Mouse (Mus musculus) C2C12 (cell line): ENCODE data around the gene Zcwpw1. TPM values are rescaled to one million over a fixed set of nuclear protein-coding genes. Genes with fewer than 3 reads are reported as not detected.

Source experiments
- H3K27me3 ChIP-seq: one replicate; pipeline ENCODE4 v1.6.1; 2011; ENCODE audit not compliant: control insufficient read depth, insufficient read depth, insufficient read length
- H3K36me3 ChIP-seq: one replicate; pipeline ENCODE4 v1.6.1; 2011; ENCODE audit not compliant: control insufficient read depth, insufficient read depth
- H3K4me3 ChIP-seq: one replicate; pipeline ENCODE4 v1.5.1; 2011; ENCODE audit warnings: mild to moderate bottlenecking, control low read depth; ENCODE audit not compliant: poor library complexity, insufficient read depth, severe bottlenecking
- H3K79me2 ChIP-seq: one replicate; pipeline ENCODE4 v1.6.1; 2011; ENCODE audit not compliant: control insufficient read depth, insufficient read depth
- H3K79me3 ChIP-seq: one replicate; pipeline ENCODE4 v1.6.1; 2011; ENCODE audit warnings: low read depth, control low read depth
- H3ac ChIP-seq: one replicate; pipeline ENCODE3; 2011; ENCODE audit warnings: low read depth; ENCODE audit not compliant: control insufficient read depth, insufficient read length
- CEBPB ChIP-seq: IDR thresholded peaks from one replicate; pipeline ENCODE4 v1.6.1; 2011; ENCODE audit warnings: low read depth, mild to moderate bottlenecking, control low read depth, moderate library complexity
- CTCF ChIP-seq: IDR thresholded peaks from one replicate; pipeline ENCODE4 v1.5.1; 2011; ENCODE audit not compliant: control insufficient read depth, insufficient read depth, insufficient read length
- FOSL1 ChIP-seq: IDR thresholded peaks from one replicate; pipeline ENCODE4 v1.8.0; 2011; ENCODE audit warnings: mild to moderate bottlenecking, low read length; ENCODE audit not compliant: poor library complexity, insufficient read depth, severe bottlenecking
- MAX ChIP-seq: IDR thresholded peaks from one replicate; pipeline ENCODE4 v1.6.1; 2011; ENCODE audit warnings: mild to moderate bottlenecking, control low read depth
- MYOD1 ChIP-seq: IDR thresholded peaks from one replicate; pipeline ENCODE4 v1.6.1; 2011; ENCODE audit warnings: low read depth; ENCODE audit not compliant: control insufficient read depth, insufficient read length
- MYOG ChIP-seq: IDR thresholded peaks from one replicate; pipeline ENCODE4 v1.6.1; 2011; ENCODE audit not compliant: control insufficient read depth, insufficient read length; ENCODE audit errors: extremely low read depth
- USF1 ChIP-seq: IDR thresholded peaks from one replicate; pipeline ENCODE4 v1.6.1; 2011; ENCODE audit warnings: low read depth, mild to moderate bottlenecking, control low read depth, moderate library complexity
- polyA plus RNA-seq: library from polyadenylated mRNA; unstranded; fragments of >200 nt; fragmentation: generic; extraction: Trizol; gene quantifications from one replicate; pipeline ENCODE4 v1.2.1, GENCODE M21; 2012; ENCODE audit warnings: missing spikeins

Zcwpw1 gene
- polyA plus RNA-seq, 1 experiment: 0.73 TPM

DNA sequence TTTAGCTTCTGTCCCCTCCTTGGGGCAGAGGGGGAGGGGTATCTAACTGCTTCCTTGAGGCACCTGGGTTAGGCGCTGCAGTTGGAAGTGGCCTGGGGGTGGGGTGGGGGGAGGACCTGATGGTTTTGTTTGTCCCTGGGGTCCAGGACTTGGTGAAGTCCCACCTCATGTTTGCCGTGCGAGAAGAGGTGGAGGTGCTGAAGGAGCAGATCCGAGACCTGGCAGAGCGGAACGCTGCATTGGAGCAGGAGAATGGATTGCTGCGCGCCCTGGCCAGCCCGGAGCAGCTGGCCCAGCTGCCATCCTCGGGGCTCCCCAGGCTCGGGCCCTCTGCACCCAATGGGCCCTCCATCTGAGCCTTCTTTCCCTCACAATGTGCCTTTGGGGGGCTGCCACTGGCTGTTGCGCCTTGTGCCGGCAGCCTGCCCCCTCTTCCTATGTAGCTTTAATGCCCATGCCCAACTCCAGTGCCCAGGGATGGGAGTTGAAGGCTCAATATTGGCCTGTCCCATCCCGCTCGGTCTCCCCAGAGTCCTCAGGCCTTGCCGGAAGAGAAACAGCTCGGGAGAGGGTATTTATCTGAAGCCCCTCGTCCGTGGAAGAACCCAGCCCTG is 28.6 kb upstream of the Zcwpw1 start:
- Histone ChIP-seq H3ac (no peak overlapping the region), H3K27me3 (no peaks in the 10 kb centered on the region), H3K36me3 (peaks cover 10% of the 10 kb centered on the region), H3K79me2 (no peaks in the 10 kb centered on the region), H3K4me3 (no peak overlapping the region), H3K79me3 (no peaks in the 10 kb centered on the region)
- TF ChIP-seq CEBPB (no peak), USF1 (no peak), MYOG (no peak), MYOD1 (no peak), MAX (no peak), CTCF (no peak), FOSL1 (no peak)

DNA sequence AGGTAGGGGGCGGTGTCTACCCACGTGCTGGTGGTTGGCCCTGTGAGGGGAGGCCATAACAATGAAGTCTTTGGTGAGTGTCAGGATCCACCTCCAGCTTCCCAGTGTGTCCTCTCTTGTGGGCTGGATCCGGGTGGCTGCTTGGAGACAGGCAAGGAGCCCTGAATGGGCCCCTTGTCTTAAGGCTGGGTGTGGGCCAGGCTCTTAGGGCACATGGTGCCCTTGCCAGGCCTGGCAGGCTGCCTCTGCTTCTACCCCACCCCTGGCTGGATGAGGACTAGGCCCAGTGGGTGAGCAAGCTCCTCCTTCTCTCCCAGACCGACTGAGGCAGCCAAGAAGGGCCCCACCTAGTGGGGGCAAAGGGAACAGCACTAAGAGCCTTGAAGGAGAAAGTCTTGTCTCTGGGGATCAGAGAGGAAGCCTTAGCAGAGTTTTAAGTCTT is 27.6 kb upstream of the Zcwpw1 start:
- H3K36me3 ChIP-seq: peaks cover 10% of the 10 kb centered on the region
- peak; percentile 54 for TF ChIP-seq CTCF
- no peak for TF ChIP-seq CEBPB
- no peak for TF ChIP-seq MYOG
- peak; percentile 19 for TF ChIP-seq MAX

DNA sequence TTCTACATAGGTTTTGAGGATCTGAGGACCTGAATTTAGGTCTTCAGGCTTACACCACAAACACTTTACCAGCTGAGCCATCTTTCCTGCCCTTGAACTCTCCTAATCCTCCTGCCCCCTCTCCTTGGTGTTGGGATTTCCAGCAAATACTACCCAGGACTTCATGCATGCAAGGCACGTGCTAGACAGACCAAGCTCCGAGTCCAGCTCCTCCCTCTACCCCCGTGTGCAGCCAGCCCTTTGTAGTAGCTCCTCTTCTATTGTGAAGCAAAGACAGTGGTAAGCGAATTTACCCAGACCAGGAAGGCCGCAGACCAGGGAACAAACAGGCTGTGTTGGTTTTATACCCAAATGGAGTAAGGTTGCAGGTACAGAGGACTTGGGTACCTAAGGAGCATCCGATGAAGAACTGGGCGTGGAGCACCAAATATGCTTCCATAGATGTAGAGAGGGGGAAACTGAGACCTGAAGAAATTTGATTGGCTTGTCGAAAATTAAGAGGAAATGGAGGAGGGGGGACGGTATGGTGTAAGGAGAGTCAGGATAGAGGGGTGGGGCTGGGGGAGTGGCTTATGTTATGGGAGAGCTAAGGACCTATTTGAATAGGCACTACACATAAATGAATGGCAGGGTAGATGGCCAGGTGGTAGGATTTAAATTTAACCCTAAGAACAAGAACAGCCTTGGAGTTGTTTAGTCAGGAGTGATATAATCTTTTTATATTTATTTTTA is 22.8 kb upstream of the Zcwpw1 start:
- Histone ChIP-seq H3K79me3 (no peaks in the 10 kb centered on the region), H3K27me3 (no peaks in the 10 kb centered on the region), H3K36me3 (no peaks in the 10 kb centered on the region), H3K79me2 (no peaks in the 10 kb centered on the region), H3K4me3 (no peak overlapping the region), H3ac (no peak overlapping the region)
- TF ChIP-seq MAX: no peak
- TF ChIP-seq FOSL1: no peak
- no peak for TF ChIP-seq CTCF
- TF ChIP-seq USF1: no peak
- no peak for TF ChIP-seq MYOG
- TF ChIP-seq CEBPB: no peak
- TF ChIP-seq MYOD1: no peak

More for the DNA sequence above, 27.6 kb upstream of the Zcwpw1 start:
- Histone ChIP-seq H3K27me3 (no peaks in the 10 kb centered on the region), H3K79me3 (no peaks in the 10 kb centered on the region), H3K4me3 (no peak overlapping the region), H3ac (no peak overlapping the region), H3K79me2 (no peaks in the 10 kb centered on the region)

DNA sequence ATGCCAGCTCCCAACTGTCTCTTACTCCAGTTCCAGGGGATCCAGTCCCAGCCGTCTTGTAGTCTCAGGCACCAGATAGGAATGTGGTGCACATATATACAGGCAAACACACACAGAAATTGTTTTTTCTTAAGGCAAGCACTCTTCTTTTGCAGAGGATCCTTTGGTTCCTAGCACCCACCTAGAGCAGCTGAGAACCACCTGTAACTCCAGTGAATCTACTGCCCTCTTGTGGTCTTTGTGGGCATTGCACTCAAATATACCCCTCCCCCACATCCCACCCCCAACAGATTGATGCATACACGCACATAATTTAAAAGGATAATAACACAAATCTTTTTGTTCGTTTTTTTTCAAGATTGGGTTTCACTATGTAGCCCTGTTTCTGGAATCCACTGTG is 21.3 kb upstream of the Zcwpw1 start:
- no peaks in the 10 kb centered on the region for H3K27me3 ChIP-seq
- no peaks in the 10 kb centered on the region for H3K36me3 ChIP-seq
- TF ChIP-seq CEBPB (no peak), MAX (no peak), CTCF (no peak), FOSL1 (no peak), MYOD1 (no peak), MYOG (no peak), USF1 (no peak)
- no peak overlapping the region for H3ac ChIP-seq
- no peaks in the 10 kb centered on the region for H3K79me2 ChIP-seq
- H3K79me3 ChIP-seq: no peaks in the 10 kb centered on the region
- no peak overlapping the region for H3K4me3 ChIP-seq

DNA sequence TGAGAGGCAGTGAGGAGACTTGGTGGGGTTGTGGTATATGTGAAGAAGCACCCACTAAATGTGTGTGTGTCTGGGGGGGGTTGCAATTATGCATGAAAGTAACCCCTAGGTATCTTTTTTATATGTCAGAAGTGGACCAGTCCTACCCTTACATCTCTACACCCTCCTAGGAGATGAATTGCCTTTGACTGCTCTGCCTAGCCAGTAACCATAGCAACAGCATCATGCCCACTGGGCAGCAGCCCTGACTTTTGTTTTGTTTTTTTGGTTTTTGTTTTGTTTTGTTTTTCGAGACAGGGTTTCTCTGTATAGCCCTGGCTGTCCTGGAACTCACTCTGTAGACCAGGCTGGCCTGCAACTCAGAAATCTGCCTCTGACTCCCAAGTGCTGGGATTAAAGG is 19.1 kb upstream of the Zcwpw1 start:
- Histone ChIP-seq H3K79me2 (no peaks in the 10 kb centered on the region), H3K4me3 (no peak overlapping the region), H3K27me3 (no peaks in the 10 kb centered on the region), H3K36me3 (no peaks in the 10 kb centered on the region), H3ac (no peak overlapping the region), H3K79me3 (no peaks in the 10 kb centered on the region)
- TF ChIP-seq MYOG (no peak), FOSL1 (no peak), MYOD1 (no peak), CTCF (no peak), USF1 (no peak)
